Mouse (Mus musculus): ENCODE results near the gene Dynlt1a.
"Not testable (repeated sequence)": the region's sequence is repeated elsewhere in the genome, so short reads cannot be mapped to it uniquely, and the experiment has no call there.

Dynlt1a gene

GRCm38 (mm10) chr17:6317339-6317985 is at the start of gene Dynlt1a:
Dynlt1a (minus strand) TSS chr17:6317500.
- peak; percentile 97 to 100 for DNase-seq

- not testable (repeated sequence) for DNase-seq
These were observed 38.0 kb upstream of the Dynlt1a start for GRCm38 (mm10) chr17:6355256-6355655.

- not testable (repeated sequence) for DNase-seq
These were observed 25.4 kb upstream of the Dynlt1a start for GRCm38 (mm10) chr17:6342606-6343294.

GRCm38 (mm10) chr17:6328997-6329396 is 11.7 kb upstream of the Dynlt1a start:
- not testable (repeated sequence) for DNase-seq

GRCm38 (mm10) chr17:6327554-6327953 is 10.3 kb upstream of the Dynlt1a start:
- DNase-seq: not testable (repeated sequence)

GRCm38 (mm10) chr17:6325543-6325942 is 8.2 kb upstream of the Dynlt1a start:
- DNase-seq: not testable (repeated sequence)

- not testable (repeated sequence) for DNase-seq
These were observed 7.7 kb upstream of the Dynlt1a start for GRCm38 (mm10) chr17:6325021-6325420.

GRCm38 (mm10) chr17:6321778-6322101 is 4.4 kb upstream of the Dynlt1a start:
- DNase-seq: not testable (repeated sequence)

GRCm38 (mm10) chr17:6321081-6321777 is 3.9 kb upstream of the Dynlt1a start:
- peak; percentile 21 to 46 for DNase-seq

- DNase-seq: peak; percentile 70 to 76
These were observed 747 bp downstream of the Dynlt1a start for GRCm38 (mm10) chr17:6316379-6317126.

GRCm38 (mm10) chr17:6315706-6316105 is 1.6 kb downstream of the Dynlt1a start:
- peak in 1 of 2 experiments; percentile 51 for DNase-seq

GRCm38 (mm10) chr17:6314493-6314892 is 2.8 kb downstream of the Dynlt1a start:
- peak in 1 of 2 experiments; percentile 31 for DNase-seq

GRCm38 (mm10) chr17:6312755-6313154 is 4.5 kb downstream of the Dynlt1a start:
- not testable (repeated sequence) for DNase-seq

GRCm38 (mm10) chr17:6311716-6312115 is 5.6 kb downstream of the Dynlt1a start:
- not testable (repeated sequence) for DNase-seq

- DNase-seq: not testable (repeated sequence)
These were observed 10.8 kb downstream of the Dynlt1a start for GRCm38 (mm10) chr17:6306503-6306902.

GRCm38 (mm10) chr17:6305656-6306270 is 11.5 kb downstream of the Dynlt1a start:
- peak in 1 of 2 experiments; percentile 23 for DNase-seq

GRCm38 (mm10) chr17:6304891-6305290 is 12.4 kb downstream of the Dynlt1a start:
- not testable (repeated sequence) for DNase-seq

- not testable (repeated sequence) for DNase-seq
These were observed 17.0 kb downstream of the Dynlt1a start for GRCm38 (mm10) chr17:6300190-6300863.

GRCm38 (mm10) chr17:6297060-6297795 is 20.1 kb downstream of the Dynlt1a start:
- DNase-seq: peak; percentile 33 to 61

GRCm38 (mm10) chr17:6293882-6294281 is 23.4 kb downstream of the Dynlt1a start:
- not testable (repeated sequence) for DNase-seq

GRCm38 (mm10) chr17:6289045-6289444 is 28.3 kb downstream of the Dynlt1a start:
- DNase-seq: not testable (repeated sequence)

All from cerebellum, adult 18-20 months (tissue).